14 mouse cellular contexts compared by ENCODE assay signal in genomic region chr15:15946280-15947110, GRCm38 (mm10).
"Had no signal": no experiment of that assay in that cellular context is flagged by ENCODE, and none has a peak within 500 bp of the region (broad histone marks: within the 10 kb centered on the region; RNA-seq: fewer than 3 reads in every experiment).

No protein-coding gene starts in this region.

- H3K36me3 ChIP-seq: limb, embryonic 15.5 days; midbrain, embryonic 12.5 days; midbrain, embryonic 15.5 days had no signal

- H3K27ac ChIP-seq: limb, embryonic 15.5 days; liver, embryonic 14.5 days; macrophage; midbrain, embryonic 12.5 days; midbrain, embryonic 15.5 days had no signal

- DNase-seq: kidney, adult 2 months; kidney, postnatal 10 days; kidney, postnatal 36 days; liver, postnatal 0 days; lung, embryonic 14.5 days; thymus, postnatal 25 days had no signal

- H3K4me1 ChIP-seq: limb, embryonic 15.5 days; midbrain, embryonic 12.5 days; midbrain, embryonic 15.5 days had no signal

- H3K27me3 ChIP-seq: limb, embryonic 15.5 days; midbrain, embryonic 12.5 days; midbrain, embryonic 15.5 days had no signal

- H3K9ac ChIP-seq: limb, embryonic 15.5 days; liver, embryonic 14.5 days; liver, postnatal 0 days; lung, embryonic 14.5 days; midbrain, embryonic 12.5 days; midbrain, embryonic 15.5 days had no signal

- H3K4me2 ChIP-seq: limb, embryonic 15.5 days; liver, embryonic 11.5 days; lung, embryonic 14.5 days; midbrain, embryonic 12.5 days; midbrain, embryonic 15.5 days had no signal

- ATAC-seq: intestine, postnatal 0 days; liver, postnatal 0 days; lung, postnatal 0 days; midbrain, embryonic 15.5 days had no signal

- H3K4me3 ChIP-seq: limb, embryonic 15.5 days; midbrain, embryonic 12.5 days; midbrain, embryonic 15.5 days had no signal

- H3K9me3 ChIP-seq: limb, embryonic 15.5 days; midbrain, embryonic 12.5 days; midbrain, embryonic 15.5 days had no signal
